Mouse (Mus musculus) MEL (cell line): ENCODE measurements at regions not wholly inside any gene's neighbourhood (a gene's known extent, or its start where the extent isn't known, plus 50 kb on each side); places are given as distances from the start of the nearest gene placed in this dataset.

Experiments
- DNase-seq: peaks from one replicate; pipeline ENCODE4 v3.0.0; 2011; ENCODE audit warnings: low read depth, low spot score
- H3K27ac ChIP-seq: 2 replicates; pipeline ENCODE4 v1.5.1; 2012; ENCODE audit warnings: low read depth, mild to moderate bottlenecking, control low read depth, low read length, moderate library complexity; ENCODE audit not compliant: control insufficient read depth
- H3K27me3 ChIP-seq, 2 experiments: fragments of 150-350 bp in 1 of 2; sonication (generic) in 1 of 2; 2 replicates each; pipeline ENCODE4 v1.6.1; 2012; ENCODE audit warnings: low read length in 2 of 2, mild to moderate bottlenecking in 2 of 2, improper control_type of control experiment in 1 of 2, moderate library complexity in 1 of 2; ENCODE audit not compliant: insufficient read depth in 2 of 2, control insufficient read depth in 1 of 2
- H3K36me3 ChIP-seq, 2 experiments: 2 replicates each; pipeline ENCODE4 v1.6.1; 2012 to 2014; ENCODE audit warnings: low read length in 2 of 2, improper control_type of control experiment in 1 of 2, inconsistent platforms in 1 of 2, mild to moderate bottlenecking in 1 of 2; ENCODE audit not compliant: insufficient read depth in 2 of 2, control insufficient read depth in 1 of 2
- H3K4me1 ChIP-seq, 2 experiments: fragments of 150-350 bp in 1 of 2; sonication (generic) in 1 of 2; 2 replicates each; pipeline ENCODE4 v1.6.1; 2012; ENCODE audit warnings: low read length in 2 of 2, improper control_type of control experiment in 1 of 2, mild to moderate bottlenecking in 1 of 2; ENCODE audit not compliant: insufficient read depth in 2 of 2, control insufficient read depth in 1 of 2
- H3K4me3 ChIP-seq, 2 experiments: fragments of 150-350 bp in 1 of 2; sonication (generic) in 1 of 2; 2 replicates each; pipeline ENCODE4 v1.5.1; 2012; ENCODE audit warnings: low read depth in 2 of 2, low read length in 2 of 2, mild to moderate bottlenecking in 2 of 2, moderate library complexity in 2 of 2, control low read depth in 1 of 2, improper control_type of control experiment in 1 of 2; ENCODE audit not compliant: control insufficient read depth in 1 of 2, insufficient read depth in 1 of 2
- H3K79me2 ChIP-seq: 2 replicates; pipeline ENCODE4 v1.6.1; 2012; ENCODE audit warnings: mild to moderate bottlenecking, low read length, moderate library complexity; ENCODE audit not compliant: control insufficient read depth, poor library complexity, insufficient read depth
- H3K9ac ChIP-seq: 2 replicates; pipeline ENCODE4 v1.6.1; 2012; ENCODE audit warnings: low read depth, mild to moderate bottlenecking, control low read depth, low read length, moderate library complexity; ENCODE audit not compliant: control insufficient read depth, poor library complexity, severe bottlenecking
- H3K9me3 ChIP-seq: fragments of 150-350 bp; sonication (generic); replicated peaks from 2 replicates; pipeline ENCODE4 v1.6.1; 2012; ENCODE audit warnings: mild to moderate bottlenecking, low read length, improper control_type of control experiment, moderate library complexity; ENCODE audit not compliant: insufficient read depth
- ELF1 ChIP-seq: IDR thresholded peaks from 2 replicates; pipeline ENCODE4 v1.6.1; 2014; ENCODE audit warnings: low read depth, mild to moderate bottlenecking, inconsistent platforms, low read length, improper control_type of control experiment, moderate library complexity
- EP300 ChIP-seq, 2 experiments: IDR thresholded peaks; 2 replicates each; pipeline ENCODE4 v1.6.1; 2011; ENCODE audit warnings: improper control_type of control experiment in 2 of 2, low read length in 2 of 2, low read depth in 1 of 2, mild to moderate bottlenecking in 1 of 2
- GATA1 ChIP-seq: IDR thresholded peaks from 2 replicates; pipeline ENCODE4 v1.6.1; 2011; ENCODE audit warnings: low read depth, low read length, improper control_type of control experiment
- HCFC1 ChIP-seq: IDR thresholded peaks from 2 replicates; pipeline ENCODE4 v1.6.1; 2012; ENCODE audit warnings: low read depth, mild to moderate bottlenecking, inconsistent platforms, low read length, improper control_type of control experiment, moderate library complexity
- KAT2A ChIP-seq: conservative IDR thresholded peaks from 2 replicates; pipeline ENCODE4 v1.6.1; 2012; ENCODE audit warnings: low read depth, low read length, improper control_type of control experiment, inconsistent platforms
- MAX ChIP-seq: IDR thresholded peaks from 2 replicates; pipeline ENCODE4 v1.6.1; 2011; ENCODE audit warnings: low read length, improper control_type of control experiment
- MAZ ChIP-seq: IDR thresholded peaks from 2 replicates; pipeline ENCODE4 v1.6.1; 2012; ENCODE audit warnings: low read depth, mild to moderate bottlenecking, inconsistent platforms, low read length, improper control_type of control experiment
- MEF2A ChIP-seq: IDR thresholded peaks from 2 replicates; pipeline ENCODE4 v1.6.1; 2014; ENCODE audit warnings: low read depth, mild to moderate bottlenecking, inconsistent platforms, low read length, improper control_type of control experiment; ENCODE audit not compliant: poor library complexity, insufficient replicate concordance, severe bottlenecking; ENCODE audit errors: extremely low read depth
- MXI1 ChIP-seq: IDR thresholded peaks from 2 replicates; pipeline ENCODE4 v1.6.1; 2011; ENCODE audit warnings: mild to moderate bottlenecking, low read depth, low read length, improper control_type of control experiment
- MYB ChIP-seq: IDR thresholded peaks from 2 replicates; pipeline ENCODE4 v1.6.1; 2011; ENCODE audit warnings: mild to moderate bottlenecking, low read depth, low read length, improper control_type of control experiment
- MYC ChIP-seq: IDR thresholded peaks from 2 replicates; pipeline ENCODE4 v1.6.1; 2011; ENCODE audit warnings: low read depth, mild to moderate bottlenecking, low read length, improper control_type of control experiment, moderate library complexity
- NRF1 ChIP-seq: IDR thresholded peaks from 2 replicates; pipeline ENCODE4 v1.6.1; 2014; ENCODE audit warnings: low read depth, mild to moderate bottlenecking, inconsistent platforms, low read length, improper control_type of control experiment, moderate library complexity; ENCODE audit not compliant: poor library complexity, insufficient read depth, severe bottlenecking
- POLR2A ChIP-seq, 2 experiments: IDR thresholded peaks; 2 replicates each; pipeline ENCODE4 v1.6.1; 2011 to 2012; ENCODE audit warnings: low read length in 2 of 2, mild to moderate bottlenecking in 2 of 2, control low read depth in 1 of 2, improper control_type of control experiment in 1 of 2, low read depth in 1 of 2, moderate library complexity in 1 of 2; ENCODE audit not compliant: control insufficient read depth in 1 of 2, insufficient read depth in 1 of 2, poor library complexity in 1 of 2
- POLR2AphosphoS2 ChIP-seq: IDR thresholded peaks from 2 replicates; pipeline ENCODE4 v1.6.1; 2011; ENCODE audit warnings: low read length, improper control_type of control experiment
- RAD21 ChIP-seq: IDR thresholded peaks from 2 replicates; pipeline ENCODE4 v1.6.1; 2011; ENCODE audit warnings: mild to moderate bottlenecking, low read depth, low read length, improper control_type of control experiment
- RCOR1 ChIP-seq: IDR thresholded peaks from 2 replicates; pipeline ENCODE4 v1.6.1; 2012; ENCODE audit warnings: low read depth, mild to moderate bottlenecking, inconsistent platforms, low read length, improper control_type of control experiment
- SIN3A ChIP-seq: IDR thresholded peaks from 2 replicates; pipeline ENCODE4 v1.6.1; 2012; ENCODE audit warnings: low read length, improper control_type of control experiment, inconsistent platforms
- SMC3 ChIP-seq: IDR thresholded peaks from 2 replicates; pipeline ENCODE4 v1.6.1; 2011; ENCODE audit warnings: low read depth, low read length, improper control_type of control experiment
- TAL1 ChIP-seq: IDR thresholded peaks from 2 replicates; pipeline ENCODE4 v1.6.1; 2012; ENCODE audit warnings: mild to moderate bottlenecking, inconsistent platforms, low read length, moderate library complexity, mixed read lengths
- TBP ChIP-seq: IDR thresholded peaks from 2 replicates; pipeline ENCODE4 v1.8.0; 2011; ENCODE audit warnings: low read depth, low read length, improper control_type of control experiment
- UBTF ChIP-seq: IDR thresholded peaks from 2 replicates; pipeline ENCODE4 v1.6.1; 2012; ENCODE audit warnings: low read depth, mild to moderate bottlenecking, inconsistent platforms, low read length, improper control_type of control experiment, moderate library complexity, borderline replicate concordance; ENCODE audit not compliant: insufficient read depth
- ZMIZ1 ChIP-seq: IDR thresholded peaks from 2 replicates; pipeline ENCODE4 v1.6.1; 2012; ENCODE audit warnings: low read depth, mild to moderate bottlenecking, inconsistent platforms, low read length, improper control_type of control experiment, moderate library complexity
- ZNF384 ChIP-seq: IDR thresholded peaks from 2 replicates; pipeline ENCODE4 v1.6.1; 2012; ENCODE audit warnings: low read depth, mild to moderate bottlenecking, inconsistent platforms, low read length, improper control_type of control experiment

DNA sequence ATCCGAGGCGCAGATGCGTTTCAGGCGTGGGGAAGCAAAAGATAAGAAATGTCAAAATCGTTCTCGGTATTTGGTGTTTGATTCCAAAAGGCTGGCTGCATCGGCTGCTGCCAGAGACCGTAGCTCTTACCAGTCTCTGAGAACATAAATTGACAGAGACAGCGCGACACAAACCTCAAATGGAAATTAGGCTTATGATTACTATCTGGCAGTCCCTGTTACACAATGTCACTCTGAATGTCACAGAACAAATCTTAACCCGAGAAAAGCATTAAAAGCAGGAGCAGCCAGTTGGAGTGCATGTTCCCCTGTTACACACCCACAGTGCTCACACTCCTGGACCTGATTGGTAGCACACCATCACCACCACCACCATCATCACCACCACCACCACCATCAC, 262.0 kb downstream of the Gm19410 start:
- Histone ChIP-seq H3K4me1 (no peaks in the 10 kb centered on the region), H3K9me3 (no peaks in the 10 kb centered on the region), H3K9ac (no peak overlapping the region), H3K27ac (no peak overlapping the region), H3K79me2 (no peaks in the 10 kb centered on the region), H3K36me3 (no peaks in the 10 kb centered on the region), H3K27me3 (no peaks in the 10 kb centered on the region; a peak in 1 of 4 replicates), H3K4me3 (no peak overlapping the region)
- no peak for TF ChIP-seq MXI1
- no peak for TF ChIP-seq POLR2A (IDR thresholded peaks at IDR 0.05; ENCODE audit: control insufficient read depth in 1 of 2, insufficient read depth in 1 of 2, low read depth in 1 of 2, low read length in 2 of 2, poor library complexity in 1 of 2)
- no peak for TF ChIP-seq SMC3
- no peak for TF ChIP-seq UBTF
- TF ChIP-seq KAT2A = no peak
- no peak for TF ChIP-seq POLR2AphosphoS2
- TF ChIP-seq RAD21 = no peak
- no peak for TF ChIP-seq HCFC1
- no peak for TF ChIP-seq ZMIZ1
- no peak for DNase-seq

DNA sequence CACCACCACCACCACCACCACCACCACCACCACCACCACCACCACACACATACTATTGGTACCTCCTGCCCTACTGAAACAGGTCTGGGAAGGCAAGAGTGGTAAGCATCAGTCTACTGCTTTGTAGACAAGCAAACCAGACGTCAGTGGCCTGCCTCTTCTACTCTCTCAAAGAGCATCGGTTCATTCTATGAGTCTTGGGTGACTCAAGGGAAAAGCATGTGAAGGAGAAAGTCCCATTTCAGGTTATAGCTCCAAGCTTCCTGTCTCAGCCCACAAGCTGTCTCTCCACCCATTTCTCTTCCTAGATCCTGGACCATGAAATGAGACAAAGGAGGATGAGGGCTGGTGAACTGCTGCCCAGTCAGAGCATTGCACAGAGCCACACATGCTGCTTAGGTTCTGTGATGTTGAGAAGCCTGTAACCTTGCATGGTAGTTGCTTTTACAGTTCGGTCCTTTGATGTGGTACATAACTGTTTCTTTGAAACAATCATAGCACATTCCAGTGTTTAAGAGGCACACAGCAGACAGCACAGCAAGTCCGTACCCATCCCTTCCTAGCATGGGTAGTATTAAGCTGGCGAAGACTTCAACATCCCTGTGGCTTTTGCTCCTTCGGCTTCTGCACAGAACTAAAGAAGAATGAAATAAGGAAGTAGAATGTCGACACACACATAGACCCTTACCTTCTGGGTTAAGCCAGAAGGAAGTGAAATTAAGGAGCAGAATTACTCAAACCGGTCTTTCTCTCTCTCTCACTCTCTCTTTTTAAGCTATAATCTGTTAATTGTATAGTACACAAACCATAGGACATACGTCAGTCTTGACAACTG, 262.7 kb downstream of the Gm19410 start:
- TF ChIP-seq POLR2A (IDR thresholded peaks at IDR 0.05; ENCODE audit: control insufficient read depth in 1 of 2, insufficient read depth in 1 of 2, low read depth in 1 of 2, low read length in 2 of 2, poor library complexity in 1 of 2) (no peak), RAD21 (no peak), MYB (no peak), ZMIZ1 (no peak), ZNF384 (no peak), SMC3 (no peak), TAL1 (no peak)
- Histone ChIP-seq H3K9ac (no peak overlapping the region), H3K4me1 (no peaks in the 10 kb centered on the region), H3K79me2 (no peaks in the 10 kb centered on the region), H3K27ac (no peak overlapping the region), H3K4me3 (no peak overlapping the region), H3K36me3 (no peaks in the 10 kb centered on the region), H3K27me3 (no peaks in the 10 kb centered on the region; a peak in 1 of 4 replicates), H3K9me3 (no peaks in the 10 kb centered on the region)
- no peak for DNase-seq

DNA sequence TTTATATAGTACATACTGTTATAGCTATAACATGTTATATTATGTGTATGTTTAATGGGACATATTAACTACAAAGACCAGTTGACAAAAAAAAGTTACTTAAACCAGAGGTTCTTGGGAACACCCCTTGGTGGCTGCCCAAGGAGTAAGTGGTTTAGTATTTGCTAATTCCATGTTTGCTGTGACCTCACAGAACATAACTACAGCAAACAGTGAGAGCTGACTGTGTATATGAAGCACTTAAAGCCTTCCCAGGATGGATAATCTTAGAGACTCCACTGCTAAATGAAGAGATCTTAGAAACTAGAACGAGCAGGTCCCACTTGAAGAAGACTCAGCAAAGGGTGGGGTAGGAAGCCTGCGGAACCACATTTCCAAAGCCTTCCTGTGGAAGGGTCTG, 263.9 kb downstream of the Gm19410 start:
- H3K9me3 ChIP-seq = no peaks in the 10 kb centered on the region
- TF ChIP-seq MYB = no peak
- TF ChIP-seq POLR2AphosphoS2 = no peak
- no peak for TF ChIP-seq EP300 (IDR thresholded peaks at IDR 0.05; ENCODE audit: low read depth in 1 of 2, low read length in 2 of 2)
- TF ChIP-seq MEF2A = no peak
- TF ChIP-seq MYC = no peak
- TF ChIP-seq RAD21 = no peak
- TF ChIP-seq MAZ = no peak
- no peak for TF ChIP-seq GATA1
- no peak for TF ChIP-seq SIN3A
- TF ChIP-seq NRF1 = no peak
- no peak for TF ChIP-seq RCOR1
- no peak for TF ChIP-seq TBP
- no peak for TF ChIP-seq ELF1
- no peak for TF ChIP-seq ZNF384
- no peak for TF ChIP-seq MAX
- TF ChIP-seq, all 39 proteins: peak for 0
- no peaks in the 10 kb centered on the region for H3K4me1 ChIP-seq
- H3K79me2 ChIP-seq = no peaks in the 10 kb centered on the region
- no peak overlapping the region for H3K9ac ChIP-seq
- H3K36me3 ChIP-seq = no peaks in the 10 kb centered on the region
- H3K4me3 ChIP-seq = no peak overlapping the region
- H3K27ac ChIP-seq = no peak overlapping the region
- H3K27me3 ChIP-seq = no peaks in the 10 kb centered on the region; a peak in 1 of 4 replicates
- no peak for DNase-seq
